Mouse (Mus musculus) embryonic facial prominence, embryonic 11.5 days (tissue): ENCODE results near the gene Bbs12. TPM values are rescaled to one million over a fixed set of nuclear protein-coding genes. Genes with fewer than 3 reads are reported as not detected.

Experiments used
- ATAC-seq: fragments of 200-750 bp; cut with Nextera tagmentation; replicated peaks from 2 replicates; pipeline ENCODE4 v1.8.0; 2017; ENCODE audit warnings: low read depth; ENCODE audit not compliant: insufficient number of reproducible peaks, low FRiP score, low TSS enrichment
- DNase-seq: peaks from one replicate; pipeline ENCODE4 v3.0.0-alpha.2; 2015; ENCODE audit warnings: low spot score
- H3K27ac ChIP-seq: fragments of 300-500 bp; sonication (generic); replicated peaks from 2 replicates; pipeline ENCODE4 v1.5.1; 2014; ENCODE audit warnings: mild to moderate bottlenecking, low read depth, low read length, control low read depth
- H3K27me3 ChIP-seq: fragments of 300-500 bp; sonication (generic); 2 replicates; pipeline ENCODE4 v1.6.1; 2014; ENCODE audit warnings: mild to moderate bottlenecking, low read length, moderate library complexity, mixed read lengths; ENCODE audit not compliant: control insufficient read depth, insufficient read depth
- H3K36me3 ChIP-seq: fragments of 300-500 bp; sonication (generic); replicated peaks from 2 replicates; pipeline ENCODE4 v1.6.1; 2014; ENCODE audit warnings: low read depth, mild to moderate bottlenecking, low read length, moderate library complexity, mixed read lengths; ENCODE audit not compliant: control insufficient read depth, insufficient read depth
- H3K4me1 ChIP-seq: fragments of 300-500 bp; sonication (generic); 2 replicates; pipeline ENCODE4 v1.6.1; 2014; ENCODE audit warnings: low read length, mixed read lengths; ENCODE audit not compliant: control insufficient read depth, insufficient read depth
- H3K4me2 ChIP-seq: fragments of 300-500 bp; sonication (generic); 2 replicates; pipeline ENCODE4 v1.6.1; 2014; ENCODE audit warnings: low read depth, mild to moderate bottlenecking, control low read depth, low read length, moderate library complexity
- H3K4me3 ChIP-seq: fragments of 300-500 bp; sonication (generic); 2 replicates; pipeline ENCODE4 v1.5.1; 2014; ENCODE audit warnings: low read depth, low read length, control low read depth
- H3K9ac ChIP-seq: fragments of 300-500 bp; sonication (generic); replicated peaks from 2 replicates; pipeline ENCODE4 v1.6.1; 2014; ENCODE audit warnings: mild to moderate bottlenecking, control low read depth, low read length
- H3K9me3 ChIP-seq: fragments of 300-500 bp; sonication (generic); replicated peaks from 2 replicates; pipeline ENCODE4 v1.6.1; 2016; ENCODE audit warnings: mild to moderate bottlenecking, low read length, inconsistent platforms, mixed read lengths; ENCODE audit not compliant: control insufficient read depth
- WGBS: fragments of 180-500 bp; shearing (Covaris S2); extraction: QIAGEN DNeasy Blood & Tissue Kit; methylation state at CpG from one replicate; pipeline ENCODE4 v1.1.7; 2014; 5-methylcytosine and 5-hydroxymethylcytosine counted together
- polyA plus RNA-seq: library from polyadenylated mRNA; unstranded; fragments of >200 nt; fragmentation: Nextera tagmentation; extraction: Ambion mirVana; gene quantifications from 2 replicates; pipeline ENCODE4 v1.2.1, GENCODE M21; 2014

Bbs12 gene
- polyA plus RNA-seq, result 10.7 and 11.6 TPM in 2 replicates

DNA sequence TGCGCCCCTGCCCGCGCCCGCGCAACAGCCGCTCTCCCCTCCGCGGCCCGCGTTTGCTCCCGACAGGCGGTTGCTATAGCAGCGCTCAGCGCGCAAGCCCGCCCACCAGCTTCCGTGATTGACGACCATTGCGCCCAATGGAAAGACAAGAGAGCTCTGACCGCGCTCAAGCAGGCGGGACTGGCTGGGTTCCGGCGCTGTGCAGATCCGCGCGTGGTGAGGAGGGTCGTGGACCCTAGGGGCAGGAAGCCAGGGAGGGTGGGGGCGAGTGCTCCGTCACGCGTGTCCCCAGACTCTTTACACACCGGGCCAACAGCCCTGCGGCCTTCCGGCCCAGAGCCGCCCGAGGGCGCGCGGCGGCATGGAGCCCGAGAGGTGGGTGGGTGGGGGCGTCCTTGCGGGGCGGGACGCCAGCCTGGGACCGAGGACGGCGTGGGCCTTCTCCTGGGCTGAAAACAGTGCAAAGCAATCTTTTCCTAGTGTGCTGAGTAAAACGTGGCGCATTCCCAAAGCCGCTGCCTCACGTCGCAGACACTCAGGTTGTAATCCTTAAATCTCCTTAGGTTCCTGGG, at the start of gene Bbs12, which contains the start of gene Cetn4:
Gene Bbs12, plus strand, starts transcription at position 185 of the 572 bp plus-strand sequence.
Gene Cetn4, minus strand, starts transcription at position 339 of the 572 bp plus-strand sequence.
- Histone ChIP-seq H3K9ac (peak within 1 kb of the TSS; percentile 84), H3K27ac (0 out of 2 replicates have a peak within 1 kb of the TSS, but pooled peaks have one; percentile 25), H3K4me3 (peak within 1 kb of the TSS; percentile 77), H3K4me1 (no peaks in the 10 kb centered on the region), H3K4me2 (peak within 1 kb of the TSS; percentile 62), H3K36me3 (no peaks in the 10 kb centered on the region), H3K27me3 (no peaks in the 10 kb centered on the region), H3K9me3 (no peaks in the 10 kb centered on the region)
- ATAC-seq (peak; percentile 99), DNase-seq (peak; percentile 97)
- under 1% methylated on average over 42 of the region's 54 CpGs for whole genome bisulfite sequencing

DNA sequence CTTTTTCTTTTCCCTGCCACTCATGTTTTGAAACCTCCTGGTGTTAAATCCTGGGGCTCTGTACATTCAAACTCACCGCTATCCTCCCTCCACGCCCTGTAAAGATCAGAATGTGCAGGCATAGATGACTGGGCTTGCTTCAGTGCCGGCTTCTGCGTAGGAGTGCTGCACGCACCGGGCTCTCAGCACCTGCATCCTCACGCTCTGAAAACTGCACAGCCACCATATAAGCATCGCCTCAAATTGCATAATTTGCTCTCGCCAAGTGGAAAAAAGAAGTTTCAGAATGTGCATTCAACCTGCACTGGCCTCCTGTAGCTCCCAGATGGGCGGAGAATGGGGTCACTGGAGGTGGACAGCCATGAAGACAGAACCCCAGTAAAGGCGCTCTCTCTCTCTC, 44.0 kb upstream of the Bbs12 start:
- ATAC-seq (no peak), DNase-seq (no peak)
- Histone ChIP-seq H3K27ac (no peak overlapping the region), H3K9me3 (no peaks in the 10 kb centered on the region), H3K36me3 (no peaks in the 10 kb centered on the region), H3K4me2 (no peak overlapping the region), H3K27me3 (no peaks in the 10 kb centered on the region), H3K4me1 (no peaks in the 10 kb centered on the region), H3K9ac (no peak overlapping the region), H3K4me3 (no peak overlapping the region)
- WGBS, result 84% methylated on average over 11 of the region's 11 CpGs

DNA sequence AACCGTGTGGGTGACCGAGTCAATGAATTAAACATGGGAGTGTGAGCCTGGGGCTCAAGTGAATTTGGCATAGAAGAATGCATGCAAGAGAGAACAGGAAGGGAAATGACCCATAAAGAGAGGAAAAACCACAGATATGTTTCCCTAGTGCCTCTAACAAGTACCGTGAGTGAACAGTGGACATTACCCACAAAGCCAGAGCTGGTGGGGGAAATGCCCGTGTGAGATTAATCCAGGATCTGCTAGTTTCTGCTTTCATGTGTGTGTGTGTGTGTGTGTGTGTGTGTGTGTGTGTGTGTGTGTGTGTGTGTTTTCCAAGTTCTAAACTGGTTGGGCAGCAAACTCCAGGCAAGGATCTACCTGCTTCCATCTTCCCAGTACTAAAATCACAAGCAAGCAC, 42.4 kb upstream of the Bbs12 start:
- ATAC-seq (no peak), DNase-seq (no peak)
- Histone ChIP-seq H3K9ac (no peak overlapping the region), H3K27ac (no peak overlapping the region), H3K4me3 (no peak overlapping the region), H3K4me1 (no peaks in the 10 kb centered on the region), H3K36me3 (no peaks in the 10 kb centered on the region), H3K27me3 (no peaks in the 10 kb centered on the region), H3K9me3 (no peaks in the 10 kb centered on the region), H3K4me2 (no peak overlapping the region)
- WGBS, result 88% methylated on average over 4 of the region's 4 CpGs

DNA sequence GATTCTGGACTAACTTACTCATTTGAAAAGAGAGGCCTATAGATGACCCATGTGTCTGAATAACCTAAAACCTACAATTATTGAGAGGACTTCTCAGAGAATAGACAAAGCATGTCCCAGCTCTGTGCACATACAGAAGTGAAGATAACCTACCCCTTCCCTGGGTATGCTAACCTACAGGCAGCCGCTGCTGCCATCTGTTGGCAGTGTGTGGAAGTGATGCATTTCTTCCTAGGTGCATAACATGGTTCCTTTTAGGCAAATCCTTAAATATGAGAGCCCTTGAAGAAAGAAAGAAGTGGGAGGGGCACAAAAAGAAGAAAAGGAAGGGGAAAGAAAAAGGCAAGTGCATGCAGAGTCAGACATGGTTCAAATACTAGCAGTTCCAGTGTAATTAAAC, 41.1 kb upstream of the Bbs12 start:
- Histone ChIP-seq H3K27me3 (no peaks in the 10 kb centered on the region), H3K36me3 (no peaks in the 10 kb centered on the region), H3K4me1 (no peaks in the 10 kb centered on the region), H3K27ac (no peak overlapping the region), H3K9me3 (no peaks in the 10 kb centered on the region), H3K4me2 (no peak overlapping the region), H3K4me3 (no peak overlapping the region), H3K9ac (no peak overlapping the region)
- 8% methylated on average over 1 of the region's 1 CpGs for WGBS
- DNase-seq (peak; percentile 76), ATAC-seq (no peak)

DNA sequence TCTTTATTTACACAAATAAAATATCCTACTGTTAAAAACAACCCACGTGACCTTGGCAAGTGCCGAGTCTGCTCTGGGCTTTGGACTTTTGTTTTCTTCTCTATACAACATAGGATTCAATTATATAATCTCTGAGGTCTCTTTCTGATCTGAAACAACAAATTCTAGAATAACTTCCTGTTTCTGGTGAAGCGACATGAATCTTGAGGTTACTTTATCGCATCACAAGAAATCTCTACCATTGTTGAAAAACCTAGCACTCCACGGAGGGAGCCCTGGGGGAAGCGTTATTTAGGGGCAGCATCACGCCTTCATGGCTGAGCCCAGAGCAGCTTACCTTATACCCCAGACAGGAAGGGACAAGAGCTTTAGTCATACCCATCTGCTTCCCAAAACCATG, 39.3 kb upstream of the Bbs12 start:
- DNase-seq (no peak), ATAC-seq (no peak)

DNA sequence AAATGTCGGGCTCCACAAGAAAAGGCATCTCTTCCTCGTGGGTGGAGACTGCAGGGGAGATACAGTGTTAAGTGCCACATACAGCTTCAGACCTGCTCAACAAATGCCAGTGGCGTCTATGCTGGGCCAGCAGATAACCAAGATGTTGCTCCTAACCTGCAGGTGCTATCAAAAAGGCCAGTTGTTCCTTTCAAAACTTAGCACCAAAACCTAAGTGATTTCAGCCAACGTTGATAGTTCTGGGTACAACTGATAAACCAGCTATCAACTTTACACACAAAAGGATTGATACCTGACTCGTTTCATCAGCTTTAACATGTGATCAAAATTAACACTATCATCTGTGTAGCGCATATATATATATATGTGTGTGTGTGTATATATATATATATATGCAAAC, 37.7 kb upstream of the Bbs12 start:
- Histone ChIP-seq H3K4me3 (no peak overlapping the region), H3K27me3 (no peaks in the 10 kb centered on the region), H3K9ac (no peak overlapping the region), H3K4me2 (no peak overlapping the region), H3K9me3 (no peaks in the 10 kb centered on the region), H3K4me1 (no peaks in the 10 kb centered on the region), H3K27ac (no peak overlapping the region), H3K36me3 (no peaks in the 10 kb centered on the region)
- ATAC-seq (no peak), DNase-seq (no peak)
- 88% methylated on average over 6 of the region's 6 CpGs for whole genome bisulfite sequencing

More for the DNA sequence above, 39.3 kb upstream of the Bbs12 start:
- no peaks in the 10 kb centered on the region for H3K4me1 ChIP-seq
- no peak overlapping the region for H3K27ac ChIP-seq
- H3K27me3 ChIP-seq, result no peaks in the 10 kb centered on the region
- no peaks in the 10 kb centered on the region for H3K36me3 ChIP-seq
- 86% methylated on average over 7 of the region's 7 CpGs for WGBS
- H3K9ac ChIP-seq, result no peak overlapping the region
- no peaks in the 10 kb centered on the region for H3K9me3 ChIP-seq
- H3K4me3 ChIP-seq, result no peak overlapping the region
- no peak overlapping the region for H3K4me2 ChIP-seq

DNA sequence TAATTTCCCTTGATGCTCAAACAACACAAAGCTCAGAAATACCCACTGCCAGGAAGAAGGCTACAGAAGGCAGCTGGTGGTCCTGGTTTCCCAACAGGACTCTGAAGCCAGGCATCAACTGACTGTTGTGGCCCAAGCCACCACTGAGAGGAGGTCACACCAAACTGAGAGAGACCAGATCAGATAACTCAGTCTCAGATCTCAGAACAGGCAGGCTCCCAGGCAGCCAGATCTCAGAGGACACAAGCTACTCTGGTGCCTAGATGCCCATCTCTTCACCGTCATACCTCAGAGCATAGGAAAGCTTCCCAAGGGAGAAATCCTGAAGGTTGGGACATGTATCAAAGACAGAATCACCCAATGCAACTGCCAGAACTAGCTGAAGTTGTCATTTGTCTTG, 32.1 kb upstream of the Bbs12 start:
- DNase-seq, result no peak
- H3K9me3 ChIP-seq, result no peaks in the 10 kb centered on the region
- H3K9ac ChIP-seq, result no peak overlapping the region
- no peaks in the 10 kb centered on the region for H3K27me3 ChIP-seq
- H3K4me2 ChIP-seq, result no peak overlapping the region
- WGBS, result 86% methylated on average over 1 of the region's 1 CpGs
- H3K4me1 ChIP-seq, result no peaks in the 10 kb centered on the region
- H3K27ac ChIP-seq, result no peak overlapping the region
- H3K4me3 ChIP-seq, result no peak overlapping the region
- ATAC-seq, result no peak
- no peaks in the 10 kb centered on the region for H3K36me3 ChIP-seq

DNA sequence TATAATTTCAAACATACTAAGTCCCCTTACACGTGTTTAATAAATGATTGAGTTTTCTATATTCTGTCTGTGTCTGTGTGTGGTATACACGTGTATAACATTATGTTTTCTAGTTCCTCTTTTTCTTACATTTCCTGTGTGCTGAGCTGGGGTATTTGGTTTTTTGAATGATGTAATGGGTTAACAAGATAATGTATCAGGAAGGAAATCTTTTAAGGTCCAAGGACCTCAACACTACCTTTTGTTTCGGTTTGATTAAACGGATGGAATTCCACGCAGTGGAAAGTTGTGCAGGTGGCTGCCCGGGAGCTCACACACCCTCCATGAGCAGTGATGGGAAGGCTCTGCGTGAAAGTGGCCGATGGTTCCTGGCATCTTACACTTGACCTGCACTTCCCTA, 31.5 kb upstream of the Bbs12 start:
- no peaks in the 10 kb centered on the region for H3K36me3 ChIP-seq
- ATAC-seq, result no peak
- no peaks in the 10 kb centered on the region for H3K27me3 ChIP-seq
- H3K4me1 ChIP-seq, result no peaks in the 10 kb centered on the region
- H3K4me2 ChIP-seq, result no peak overlapping the region
- no peak for DNase-seq
- WGBS, result 76% methylated on average over 8 of the region's 8 CpGs
- no peaks in the 10 kb centered on the region for H3K9me3 ChIP-seq
- no peak overlapping the region for H3K9ac ChIP-seq
- no peak overlapping the region for H3K27ac ChIP-seq
- no peak overlapping the region for H3K4me3 ChIP-seq
